Mouse (Mus musculus) layer of hippocampus, adult 11-12 months (tissue): ENCODE measurements at regions not wholly inside any gene's neighbourhood (a gene's known extent, or its start where the extent isn't known, plus 50 kb on each side); places are given as distances from the start of the nearest gene placed in this dataset.

Experiments used
- DNase-seq: peaks from one replicate; pipeline ENCODE4 v3.0.0; 2022; ENCODE audit warnings: low spot score

DNA sequence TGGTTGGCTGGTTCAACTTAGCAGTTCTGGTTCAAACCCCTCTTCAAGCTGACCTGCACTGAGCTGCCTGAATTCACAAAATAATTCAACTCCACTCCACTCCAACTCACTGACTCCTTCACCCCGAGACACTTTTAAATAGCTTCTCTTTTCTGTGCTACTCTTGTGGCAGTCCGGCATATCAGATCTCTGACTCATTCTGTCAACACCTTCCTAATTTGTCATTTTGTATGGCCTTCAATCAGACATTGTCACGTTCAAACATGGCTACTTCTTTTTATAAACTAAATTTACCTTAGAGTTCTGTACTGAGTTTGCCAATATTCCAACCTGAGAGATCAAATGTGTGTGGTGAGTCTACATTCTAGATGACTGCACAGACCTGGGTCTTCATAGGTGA, 579.1 kb downstream of the Slitrk1 start:
- no peak for DNase-seq

DNA sequence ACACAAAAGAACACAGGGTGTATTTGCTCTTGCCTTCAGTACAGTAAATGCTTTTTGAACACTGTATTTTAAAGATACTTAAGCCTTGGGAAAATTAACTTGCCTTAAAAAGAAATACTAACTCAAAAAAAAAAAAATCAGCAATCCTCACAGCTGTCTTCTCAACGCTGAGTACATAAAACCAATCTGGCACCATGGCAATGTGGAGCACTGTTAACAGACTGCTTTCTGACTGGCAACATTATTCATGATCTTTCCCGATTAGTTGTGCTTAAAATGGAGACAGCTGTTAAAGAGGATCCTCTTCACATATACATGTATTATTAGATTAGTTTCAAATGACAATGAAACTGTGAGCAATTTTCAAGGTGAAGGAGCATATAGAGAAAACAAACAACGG, 587.5 kb downstream of the Slitrk1 start:
- peak; percentile 18 for DNase-seq

DNA sequence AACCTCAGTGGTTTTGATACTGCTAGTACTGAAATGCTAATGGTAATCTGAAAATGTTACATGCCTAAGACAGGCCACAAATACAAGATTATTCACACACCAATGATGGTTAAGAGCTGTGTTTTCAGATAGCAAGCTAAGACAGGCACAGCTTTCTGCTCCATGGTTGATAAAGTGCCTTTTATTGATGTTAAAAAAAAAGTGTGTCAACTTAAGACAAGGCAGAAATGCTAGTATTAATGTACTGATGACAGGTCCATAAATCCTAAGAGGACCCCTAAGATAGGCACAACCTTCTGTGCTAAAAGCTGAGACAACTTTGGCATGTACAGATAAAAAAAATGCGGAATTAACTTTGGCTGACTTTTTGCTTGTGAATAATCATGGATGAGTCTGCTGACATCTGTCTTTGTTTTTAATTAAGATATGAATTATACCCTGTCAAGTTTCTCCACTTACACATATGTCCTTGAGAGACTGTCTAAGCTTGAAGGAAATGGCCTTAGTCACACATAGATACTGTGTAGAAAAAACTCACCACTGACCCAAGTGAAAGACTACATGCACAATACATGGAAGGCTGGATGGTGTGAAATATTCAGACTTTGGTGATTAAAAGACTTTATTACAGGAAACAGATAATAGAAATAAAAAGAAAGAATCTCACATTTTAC, 590.5 kb downstream of the Slitrk1 start:
- no peak for DNase-seq

DNA sequence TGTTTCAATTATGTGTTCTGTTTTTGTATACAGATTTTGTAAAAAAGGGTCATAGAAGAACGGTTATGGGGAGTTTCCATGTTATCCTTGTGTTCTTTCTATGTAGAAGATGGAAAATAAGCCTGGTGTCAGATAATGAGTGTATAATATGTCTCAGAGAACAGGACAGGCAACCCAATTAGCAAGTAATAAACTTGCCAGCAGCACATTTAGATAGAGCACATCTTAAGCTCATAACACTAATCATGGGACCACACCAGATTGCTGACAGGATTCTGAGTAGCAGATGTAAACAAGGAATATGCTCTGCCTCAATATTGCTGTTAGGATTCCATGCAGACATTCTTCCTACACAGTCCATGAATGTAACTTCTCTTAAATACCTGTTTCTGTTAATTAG, 606.3 kb downstream of the Slitrk1 start:
- no peak for DNase-seq

DNA sequence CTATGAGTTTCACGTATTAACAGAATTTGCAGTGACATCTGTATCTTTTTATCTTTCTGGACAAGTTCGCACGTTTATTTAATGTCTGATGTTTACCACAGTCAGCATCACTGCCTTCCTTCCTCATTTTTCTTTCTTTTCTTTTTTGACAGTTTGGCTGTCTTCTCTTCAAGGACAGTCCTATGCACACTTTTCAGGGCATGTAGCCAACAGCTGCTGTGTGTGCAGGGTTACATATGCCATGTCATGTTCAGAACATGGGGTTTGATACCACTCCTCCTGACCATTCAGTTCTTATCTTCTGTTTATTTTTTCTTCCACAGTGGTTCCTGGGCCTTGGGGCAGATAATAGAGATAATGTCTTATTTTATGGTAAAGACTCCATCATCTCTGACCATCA, 634.3 kb downstream of the Slitrk1 start:
- DNase-seq = no peak

DNA sequence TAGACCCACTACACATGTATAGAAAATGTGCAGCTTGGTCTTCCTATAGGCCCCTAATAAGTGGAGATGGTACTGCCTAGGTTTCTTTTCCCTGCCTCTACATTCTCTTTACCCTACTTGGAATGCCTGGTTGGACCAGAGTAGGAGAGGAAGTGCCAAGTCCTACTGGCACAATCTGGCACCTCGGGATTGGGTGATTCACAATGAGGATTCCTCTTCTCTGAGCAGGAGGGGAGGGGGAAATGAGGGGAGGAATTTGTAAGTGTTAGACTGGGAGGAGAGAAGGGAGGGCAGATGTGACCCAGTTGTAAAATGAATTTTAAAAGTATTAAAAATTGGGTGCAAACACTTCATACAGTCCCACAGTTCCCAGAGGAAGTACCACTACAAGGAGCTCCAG, 652.9 kb downstream of the Slitrk1 start:
- no peak for DNase-seq

DNA sequence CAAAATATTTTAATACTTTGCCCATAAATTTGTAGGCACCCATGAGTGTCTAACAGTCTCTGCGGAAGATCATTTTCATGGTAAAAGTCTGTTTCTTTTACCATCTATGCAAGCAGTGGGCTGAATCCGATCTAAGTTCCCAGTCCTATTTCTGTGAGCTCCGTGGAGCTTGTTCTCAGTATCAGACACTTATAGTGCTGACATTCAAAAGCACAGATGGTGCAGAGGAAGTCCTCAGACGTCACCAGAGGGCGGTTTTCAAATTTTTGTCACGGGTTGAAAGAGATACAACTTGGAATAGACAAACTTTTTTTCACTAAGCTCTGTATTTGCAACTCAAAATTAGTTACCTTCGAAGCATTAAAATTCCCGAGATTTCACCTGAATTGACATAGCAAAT, 666.6 kb downstream of the Slitrk1 start:
- DNase-seq = peak; percentile 65

DNA sequence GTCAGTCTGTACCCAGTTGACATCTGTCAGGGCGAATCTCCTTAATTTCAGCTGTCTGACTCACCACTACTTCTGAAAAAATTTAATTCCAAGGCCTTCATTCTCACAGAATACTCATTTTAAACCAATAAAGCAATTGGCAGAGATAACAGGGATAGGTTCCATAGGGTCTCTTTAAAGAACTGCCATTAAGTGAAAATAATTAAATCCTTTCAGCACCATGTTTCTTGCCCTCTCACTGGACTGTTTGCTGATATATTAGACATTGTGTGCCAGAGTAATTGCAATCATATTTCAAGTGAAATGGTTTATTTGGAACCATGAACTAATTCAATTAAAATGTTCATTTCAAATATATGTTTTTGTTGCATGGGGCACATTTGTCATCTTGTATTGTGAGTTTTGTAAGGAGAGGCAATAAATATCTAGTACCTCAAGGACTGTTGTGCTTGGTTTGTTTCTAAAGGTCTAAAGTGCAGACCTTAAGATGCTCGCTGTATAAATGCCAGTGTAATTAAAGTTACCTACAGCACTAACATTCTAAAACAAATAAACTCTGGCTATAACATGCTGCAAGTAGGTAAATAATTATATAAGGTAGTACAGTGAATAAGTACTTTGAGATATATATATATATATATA, 688.4 kb downstream of the Slitrk1 start:
- no peak for DNase-seq

DNA sequence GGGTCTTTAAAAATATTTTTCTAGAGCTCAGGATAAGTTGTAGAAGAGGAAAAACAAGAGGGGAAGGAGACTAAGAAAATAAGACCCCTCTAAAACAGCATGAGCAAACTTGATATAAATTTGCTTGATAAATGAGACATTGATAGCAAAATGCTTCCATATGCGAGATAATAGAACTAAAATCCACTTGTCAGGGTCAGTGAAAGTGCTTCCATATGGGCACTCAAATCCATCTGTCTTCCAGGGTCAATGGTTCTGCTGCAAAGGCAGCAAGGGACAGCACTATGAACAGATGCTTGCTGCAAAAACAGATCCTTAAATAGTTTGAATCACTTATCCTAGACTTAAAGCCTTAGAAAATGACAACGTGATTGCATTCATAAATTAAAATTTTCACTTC, 704.7 kb downstream of the Slitrk1 start:
- no peak for DNase-seq

DNA sequence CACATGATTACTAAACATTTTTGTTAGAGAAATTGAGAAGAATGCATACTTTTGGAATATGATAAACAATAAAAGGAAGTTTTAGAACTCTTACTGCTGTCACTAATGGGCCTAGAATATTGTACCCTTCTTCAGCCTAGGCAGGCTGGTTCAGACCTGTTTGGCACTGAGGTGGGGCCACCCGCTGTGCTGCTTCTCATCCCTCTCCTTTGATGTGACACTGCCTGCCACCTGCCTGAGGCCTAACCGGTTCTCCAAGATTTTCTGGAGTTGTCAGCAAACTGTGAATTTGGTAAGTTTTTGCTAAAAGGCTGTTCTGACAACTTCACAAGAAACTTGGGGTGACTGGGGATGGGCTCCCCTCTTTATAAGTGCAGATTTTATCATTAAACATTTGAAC, 714.8 kb downstream of the Slitrk1 start:
- no peak for DNase-seq

DNA sequence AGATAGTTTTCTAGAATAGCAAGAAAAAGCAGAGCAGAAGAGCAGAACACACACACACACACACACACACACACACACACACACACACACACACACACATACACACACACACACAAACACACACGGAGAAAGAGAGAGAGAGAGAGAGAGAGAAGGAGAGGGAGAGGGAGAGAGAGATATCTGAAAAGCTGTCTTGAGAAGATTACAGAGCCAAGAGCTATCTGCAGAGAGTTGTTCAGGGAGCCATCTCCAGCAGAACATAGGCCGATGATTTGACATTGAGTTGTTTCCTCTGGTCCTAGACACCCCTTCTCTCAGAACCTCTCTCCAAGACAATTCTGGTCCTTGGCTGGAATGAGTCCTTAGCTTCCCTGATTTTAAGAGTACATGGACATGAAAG, 733.0 kb downstream of the Slitrk1 start:
- no peak for DNase-seq

DNA sequence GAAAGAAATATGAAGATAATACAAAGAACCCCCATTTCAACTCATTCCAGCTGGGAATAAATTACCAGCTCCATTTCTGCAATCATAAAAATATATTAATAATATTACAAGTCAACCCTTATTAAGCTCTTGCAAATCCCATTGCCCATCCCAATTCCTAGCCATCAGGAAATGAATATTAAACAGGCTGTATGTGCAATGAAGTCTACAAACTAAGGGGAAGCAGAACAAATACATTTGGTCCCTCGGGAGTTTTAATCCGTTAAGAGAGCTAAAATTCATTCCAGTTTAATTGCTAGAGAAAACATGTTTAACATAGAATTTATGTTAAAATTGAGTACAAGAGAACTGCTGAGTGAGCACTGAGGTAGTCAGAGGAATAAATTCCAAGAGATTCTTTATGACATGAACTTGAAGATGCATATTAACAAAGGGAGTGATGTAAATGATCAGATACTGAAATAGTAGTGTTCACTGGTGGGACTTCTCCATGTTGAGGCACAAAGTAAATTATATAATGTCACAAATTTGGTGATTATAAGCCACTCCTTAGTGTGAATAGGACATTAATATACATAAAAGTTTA, 738.6 kb downstream of the Slitrk1 start:
- no peak for DNase-seq

DNA sequence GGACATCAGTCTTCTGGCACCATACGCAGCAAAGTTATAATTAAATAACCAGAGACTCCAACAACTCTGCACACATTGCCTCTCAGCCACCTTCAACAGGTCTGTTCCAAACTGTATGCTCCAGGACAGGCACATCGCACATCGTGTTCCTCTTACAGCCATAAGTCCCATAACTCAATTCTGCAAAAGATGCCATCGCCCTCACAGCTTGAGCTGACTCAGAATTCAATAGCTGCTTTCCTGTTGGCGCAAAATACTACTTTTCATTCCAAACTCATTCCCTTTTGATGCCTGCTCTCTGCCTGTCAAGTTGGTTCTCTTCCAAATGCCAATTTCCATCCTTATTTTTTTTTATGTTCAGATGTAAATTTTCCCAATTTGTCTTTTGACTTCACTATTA, 761.0 kb downstream of the Slitrk1 start:
- peak; percentile 34 for DNase-seq

DNA sequence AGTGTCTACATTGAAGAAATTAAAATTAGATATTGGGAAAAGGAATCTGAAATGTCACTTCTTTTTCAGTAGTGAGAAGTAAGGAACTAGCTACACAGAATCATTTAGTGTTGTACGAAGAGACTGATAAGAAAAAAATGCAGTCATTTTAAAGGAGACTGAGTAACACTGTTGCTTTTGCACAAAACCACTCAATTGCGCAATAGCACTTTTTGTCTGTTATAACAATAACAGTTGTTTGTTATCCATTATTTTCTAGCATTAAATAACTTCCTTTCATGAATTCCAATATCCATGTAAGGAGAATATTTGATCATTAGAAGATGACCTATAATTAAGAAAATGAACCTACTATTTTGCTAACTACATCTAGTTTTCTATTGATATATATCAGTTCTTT, 790.8 kb downstream of the Slitrk1 start:
- no peak for DNase-seq

DNA sequence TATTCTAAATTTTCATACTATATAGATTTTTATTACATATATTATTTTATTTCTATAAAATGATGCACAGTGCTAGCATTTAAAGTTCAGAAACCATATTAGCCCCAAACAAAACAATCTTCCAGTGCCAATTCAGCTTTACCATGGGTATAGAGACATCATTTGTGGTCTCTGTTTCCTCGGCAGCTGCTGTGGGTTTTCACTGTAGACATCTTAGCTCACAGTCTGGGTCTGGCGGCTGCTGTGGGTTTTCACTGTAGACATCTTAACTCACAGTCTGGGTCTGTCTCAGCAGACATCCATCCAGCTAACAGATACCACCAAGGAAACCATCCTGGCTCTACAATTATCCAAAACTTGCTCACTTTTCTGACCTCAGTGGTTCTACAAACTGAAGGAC, 808.9 kb downstream of the Slitrk1 start:
- DNase-seq = no peak

DNA sequence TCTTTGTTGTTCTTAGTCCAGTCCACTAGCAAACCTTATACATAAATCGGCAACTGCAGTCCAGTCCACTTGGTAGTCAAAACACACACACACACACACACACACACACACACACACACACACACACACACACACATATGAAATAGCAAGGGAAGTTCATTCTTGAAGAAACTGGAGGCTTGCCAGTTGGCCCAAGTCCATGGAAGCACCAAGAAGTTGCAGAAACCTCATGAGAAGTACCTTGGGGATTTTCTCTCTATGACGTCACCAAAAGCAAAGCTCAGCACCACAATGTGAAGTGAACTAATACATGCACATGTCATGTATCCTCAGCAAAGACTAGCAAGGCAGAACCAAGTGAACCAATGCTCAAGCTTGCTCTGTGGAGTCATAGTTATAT, 823.0 kb downstream of the Slitrk1 start:
- no peak for DNase-seq

DNA sequence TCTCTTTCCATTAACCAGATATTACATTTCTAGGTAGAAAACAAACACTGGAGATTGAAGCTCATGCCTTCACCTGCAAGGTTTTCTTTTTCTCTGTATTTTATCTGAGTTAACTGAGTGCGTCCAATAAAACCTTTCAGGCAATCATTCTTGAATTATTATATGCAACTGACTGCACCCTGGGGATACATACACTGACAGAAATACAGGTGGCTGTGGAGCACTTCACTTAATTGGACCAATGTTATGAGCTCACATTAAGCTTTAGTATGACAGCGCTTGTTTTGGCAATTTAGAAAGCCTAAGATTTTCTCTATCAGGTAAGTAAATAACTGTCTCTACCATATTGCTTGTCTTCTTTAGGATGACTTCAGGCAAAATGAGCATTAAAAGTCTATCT, 864.0 kb downstream of the Slitrk1 start:
- no peak for DNase-seq

DNA sequence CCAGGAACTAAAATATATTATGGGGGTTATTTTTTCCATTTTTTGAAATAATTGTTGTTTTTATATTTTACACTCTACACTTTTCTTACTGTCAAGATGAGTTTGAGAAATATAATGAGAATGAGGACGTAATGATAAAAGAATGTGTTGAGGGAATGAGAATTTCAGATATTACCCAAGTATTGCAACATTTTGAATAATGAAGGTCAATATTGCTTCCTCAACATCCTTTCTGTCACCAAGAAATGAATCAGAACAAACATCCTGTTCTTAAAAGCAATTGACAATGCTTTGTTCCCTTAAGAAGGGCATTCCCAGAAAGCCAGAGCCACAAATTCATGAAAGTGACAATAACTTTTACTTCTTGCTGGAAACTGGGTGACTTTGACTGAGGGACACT, 878.0 kb downstream of the Slitrk1 start:
- DNase-seq = no peak

DNA sequence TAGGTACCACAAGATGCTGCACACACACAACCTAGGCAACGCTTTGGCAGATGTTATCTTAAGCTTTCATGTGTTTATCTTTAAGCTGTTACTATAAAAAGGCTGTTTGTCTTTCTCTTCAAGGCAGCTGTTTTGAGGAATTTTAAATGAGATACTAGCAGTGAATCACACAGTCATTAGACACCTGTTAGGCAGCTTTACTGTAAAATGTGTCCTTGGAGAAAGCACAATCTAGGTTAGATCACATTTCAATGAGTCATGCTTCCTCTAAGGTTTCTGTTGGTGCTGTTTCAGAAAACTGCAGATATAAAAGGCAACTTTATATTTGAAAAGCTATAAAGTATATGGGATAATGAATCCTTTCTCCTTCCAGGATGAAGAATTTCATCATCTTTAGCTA, 879.8 kb downstream of the Slitrk1 start:
- DNase-seq = no peak

DNA sequence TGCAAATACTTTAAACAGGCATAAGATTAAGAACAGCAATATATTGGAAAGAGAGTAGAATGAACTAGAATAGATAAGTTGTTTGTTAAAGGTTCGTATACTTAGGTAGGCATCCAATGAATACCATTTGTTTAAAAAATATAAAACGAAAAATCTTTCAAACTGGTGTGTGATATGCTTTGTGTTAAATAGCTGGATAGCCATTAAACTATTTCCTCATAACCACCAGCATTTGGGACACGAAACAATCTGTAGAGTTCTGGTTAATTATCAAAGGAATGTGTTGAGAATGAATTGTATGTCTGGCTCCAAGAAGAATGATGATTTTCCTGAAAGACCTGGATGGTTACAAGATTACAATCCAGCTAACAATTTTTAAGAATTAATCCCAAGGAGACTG, 891.4 kb downstream of the Slitrk1 start:
- no peak for DNase-seq

DNA sequence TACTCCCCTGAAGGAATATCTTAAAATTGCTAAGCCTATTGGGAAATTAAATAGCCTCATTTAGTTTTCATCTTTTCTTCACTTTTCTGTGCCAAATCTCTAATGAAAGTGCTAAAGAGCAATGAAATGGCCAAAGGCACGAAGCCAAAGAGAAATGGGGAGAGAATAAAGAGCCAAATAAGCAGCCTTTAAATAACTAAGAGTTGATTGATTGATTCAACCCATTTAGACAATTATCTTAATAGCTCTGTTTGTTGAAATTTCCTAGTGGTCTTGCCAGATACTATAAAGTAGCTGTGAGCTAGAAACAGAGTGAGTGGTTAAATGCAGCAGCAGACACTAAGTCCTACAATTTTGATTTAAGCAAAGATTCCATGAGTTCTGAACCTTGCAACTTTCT, 891.9 kb downstream of the Slitrk1 start:
- DNase-seq = no peak

DNA sequence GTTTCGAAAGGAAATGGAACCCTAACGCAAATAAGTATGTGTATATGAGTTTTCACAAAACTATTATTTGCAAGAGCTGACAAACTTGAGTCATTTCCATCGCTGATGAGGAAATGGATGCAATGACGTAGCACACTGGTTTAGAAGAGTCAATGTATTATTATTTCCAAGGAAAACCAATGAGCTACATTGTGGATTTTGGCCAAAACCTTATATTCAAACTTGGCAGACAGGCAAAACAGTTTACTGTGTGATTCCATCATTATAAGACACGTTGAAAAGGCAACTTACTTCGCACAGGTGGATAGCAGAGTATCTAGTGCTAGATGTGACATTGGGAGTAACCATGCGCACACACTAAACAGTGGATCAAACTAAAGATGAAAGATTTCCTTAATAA, 892.6 kb downstream of the Slitrk1 start:
- DNase-seq = no peak

DNA sequence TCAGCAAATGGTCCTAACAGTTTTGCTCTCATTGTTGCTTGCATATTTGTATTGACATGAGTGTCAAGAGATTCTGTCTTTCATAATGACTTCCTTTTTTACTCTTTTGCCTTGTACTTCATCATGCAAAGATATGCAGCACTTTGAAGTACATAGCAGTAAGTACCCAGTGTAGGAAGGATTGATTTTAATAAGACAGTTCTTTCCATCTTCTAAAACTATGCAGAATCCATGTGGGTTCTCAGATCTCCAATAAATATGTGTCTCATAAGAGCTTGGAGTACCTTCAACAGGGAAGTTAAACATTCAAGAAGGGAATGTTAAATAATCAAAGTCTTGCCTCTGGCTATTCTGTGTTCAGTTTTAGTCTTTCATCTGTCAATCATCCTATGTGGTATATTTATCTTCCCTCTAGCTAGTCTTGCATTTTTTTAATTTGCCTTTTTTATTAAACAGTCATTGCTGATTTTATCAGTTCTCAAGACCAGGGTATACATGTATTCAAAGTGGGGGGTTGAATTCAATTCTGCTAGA, 926.1 kb downstream of the Slitrk1 start:
- no peak for DNase-seq

DNA sequence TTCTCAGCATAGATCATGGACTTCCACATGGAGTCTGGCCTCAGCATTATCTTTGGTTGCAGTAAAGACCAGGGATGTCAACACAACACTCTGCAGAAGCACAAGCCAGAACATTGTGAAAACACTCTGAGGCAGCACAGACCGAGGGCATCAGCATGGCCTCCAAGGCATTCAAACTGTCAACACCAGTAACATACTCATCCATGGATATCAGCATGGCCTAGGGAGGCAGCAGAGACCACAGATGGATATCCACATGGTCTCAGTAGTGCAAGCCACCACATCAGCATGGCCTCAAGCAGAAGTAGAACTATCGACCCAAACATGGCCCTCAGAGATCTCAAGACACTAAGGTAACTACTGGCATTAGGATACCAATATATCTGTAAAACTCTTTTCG, 935.8 kb downstream of the Slitrk1 start:
- DNase-seq = no peak
